Mouse (Mus musculus): ENCODE results near the gene Ctnna3. TPM values are rescaled to one million over a fixed set of nuclear protein-coding genes. Genes with fewer than 3 reads are reported as not detected.

Ctnna3 gene
- polyA plus RNA-seq, 1 experiment: 3.0 TPM

DNA sequence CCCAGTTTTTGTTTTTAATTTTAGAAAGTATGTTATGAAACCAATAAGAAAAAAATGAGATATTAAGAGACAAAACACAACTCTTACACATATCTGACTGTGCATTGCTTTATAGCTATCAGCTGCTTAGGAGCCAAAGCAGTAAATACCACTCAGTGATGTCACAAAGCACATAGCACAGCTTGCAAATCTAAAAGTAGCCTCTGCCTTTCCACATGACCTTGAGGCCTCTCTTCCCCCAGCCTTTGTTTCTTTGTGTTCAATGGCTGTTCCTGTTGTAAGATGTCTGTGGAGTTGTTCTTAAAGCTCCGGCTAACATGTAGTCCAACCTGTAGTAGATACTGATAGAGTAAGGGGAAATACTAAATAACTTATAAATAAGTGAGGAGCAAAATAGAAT, 590.4 kb downstream of the Ctnna3 start:
- H3K27ac ChIP-seq (ENCODE audit: insufficient read depth, low read length): no peak overlapping the region
- no peak for DNase-seq
- 90% methylated on average over 1 of the region's 1 CpGs for WGBS
- TF ChIP-seq CTCF (IDR thresholded peaks at IDR 0.05; ENCODE audit: borderline replicate concordance, insufficient read depth, low read depth, low read length): no peak
- no peak for TF ChIP-seq POLR2A (IDR thresholded peaks at IDR 0.05; ENCODE audit: borderline replicate concordance, insufficient read depth, low read length)
- no peak overlapping the region for H3K4me3 ChIP-seq (replicated peaks; ENCODE audit: insufficient read depth, low read depth, low read length)
- no peaks in the 10 kb centered on the region for H3K27me3 ChIP-seq (ENCODE audit: control insufficient read depth, insufficient read depth, low read length)
- H3K4me1 ChIP-seq (ENCODE audit: control insufficient read depth, insufficient read depth, low read length): peaks cover 3% of the 10 kb centered on the region; the same call in 1 of the 2 replicates

DNA sequence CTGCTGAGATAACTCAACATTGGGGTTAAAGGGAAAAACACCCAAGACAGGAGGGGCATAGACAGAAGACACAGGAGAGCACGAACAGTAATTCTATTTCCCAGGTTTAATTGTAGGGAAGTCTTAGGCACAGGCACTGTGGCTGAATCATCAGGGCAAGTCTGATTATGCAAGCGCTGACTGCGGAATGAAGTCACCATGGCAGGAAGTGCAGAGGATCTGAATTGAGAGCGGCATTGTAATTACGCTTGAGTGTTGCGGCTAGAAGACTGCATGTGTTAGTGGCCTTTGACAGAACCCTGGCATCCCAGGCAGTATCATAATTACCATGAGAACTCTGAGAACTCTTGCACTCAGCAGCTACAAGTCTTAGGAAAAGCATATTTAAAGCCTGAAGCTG, 593.4 kb downstream of the Ctnna3 start:
- Histone ChIP-seq H3K27ac (ENCODE audit: insufficient read depth, low read length) (no peak overlapping the region), H3K4me3 (replicated peaks; ENCODE audit: insufficient read depth, low read depth, low read length) (no peak overlapping the region)
- WGBS: 36% methylated on average over 6 of the region's 6 CpGs

DNA sequence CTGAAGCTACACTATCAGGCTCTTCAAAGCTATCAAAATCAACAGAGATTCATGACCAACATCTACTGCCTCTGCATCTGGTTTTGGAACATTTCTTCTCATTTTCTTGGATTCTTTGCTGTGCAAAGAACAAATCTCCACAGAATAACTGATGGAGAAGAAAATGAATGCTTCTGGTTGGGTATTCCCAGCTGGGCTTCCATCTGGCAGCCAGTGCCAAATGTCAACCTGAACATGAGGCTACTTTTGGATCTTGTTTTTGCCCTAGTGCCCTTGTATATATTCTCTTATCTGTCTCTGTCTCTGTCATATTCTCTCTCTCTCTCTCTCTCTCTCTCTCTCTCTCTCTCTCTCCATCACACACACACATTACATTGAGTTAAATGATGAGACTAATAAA, 601.0 kb downstream of the Ctnna3 start:
- H3K27me3 ChIP-seq (ENCODE audit: control insufficient read depth, insufficient read depth, low read length): no peaks in the 10 kb centered on the region
- peaks cover 7% of the 10 kb centered on the region; the same call in 1 of the 2 replicates for H3K4me1 ChIP-seq (ENCODE audit: control insufficient read depth, insufficient read depth, low read length)

More for the DNA sequence above, 593.4 kb downstream of the Ctnna3 start:
- TF ChIP-seq POLR2A (IDR thresholded peaks at IDR 0.05; ENCODE audit: borderline replicate concordance, insufficient read depth, low read length) (no peak), CTCF (IDR thresholded peaks at IDR 0.05; ENCODE audit: borderline replicate concordance, insufficient read depth, low read depth, low read length) (no peak)
- Histone ChIP-seq H3K27me3 (ENCODE audit: control insufficient read depth, insufficient read depth, low read length) (no peaks in the 10 kb centered on the region), H3K4me1 (ENCODE audit: control insufficient read depth, insufficient read depth, low read length) (peaks cover 7% of the 10 kb centered on the region; the same call in 1 of the 2 replicates)
- DNase-seq: peak; percentile 46 to 62

DNA sequence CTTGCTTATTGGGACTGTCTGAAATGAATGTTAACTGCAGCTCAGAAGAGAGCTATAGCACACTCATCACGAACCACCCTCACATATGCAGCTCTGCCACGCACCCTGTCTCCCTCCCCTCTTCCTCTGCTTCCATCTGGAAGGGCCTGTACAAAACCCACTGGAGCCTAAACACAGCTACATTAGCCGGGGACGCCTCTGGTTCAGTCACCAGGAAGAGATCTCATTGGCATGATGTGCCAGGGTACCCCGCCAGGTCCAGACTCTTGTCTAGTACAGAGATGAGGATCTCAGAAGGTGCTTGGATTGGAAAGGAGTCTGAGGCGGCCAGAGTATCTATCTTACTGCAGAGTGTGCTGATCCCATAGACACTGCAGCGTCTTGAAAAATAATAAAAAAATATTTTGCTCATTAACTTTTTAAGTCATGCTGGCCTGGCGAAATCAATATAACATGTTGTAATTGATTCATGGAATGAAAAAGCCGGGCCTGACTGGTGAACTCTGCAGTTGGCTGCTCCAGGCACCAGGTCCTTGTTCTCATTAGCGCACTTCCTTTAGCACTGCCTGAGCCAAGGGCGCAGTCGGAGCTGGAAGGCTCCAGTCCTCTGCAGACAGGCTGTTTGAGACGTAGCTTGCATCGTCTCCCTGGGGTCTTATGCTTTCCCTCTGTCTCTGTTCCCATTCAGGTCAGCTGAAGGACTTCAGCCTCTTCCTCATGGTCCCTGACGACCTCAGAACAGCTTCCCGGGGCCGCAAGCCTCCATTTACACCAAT, 610.0 kb downstream of the Ctnna3 start:
- peak overlapping the region; percentile 29 for H3K4me3 ChIP-seq (replicated peaks; ENCODE audit: insufficient read depth, low read depth, low read length)
- peak overlapping the region; percentile 84 for H3K27ac ChIP-seq (ENCODE audit: insufficient read depth, low read length)
- DNase-seq: peak; percentile 87 to 92
- WGBS: 11% methylated on average over 17 of the region's 17 CpGs
- TF ChIP-seq POLR2A (IDR thresholded peaks at IDR 0.05; ENCODE audit: borderline replicate concordance, insufficient read depth, low read length) (no peak), CTCF (IDR thresholded peaks at IDR 0.05; ENCODE audit: borderline replicate concordance, insufficient read depth, low read depth, low read length) (no peak)
- H3K27me3 ChIP-seq (ENCODE audit: control insufficient read depth, insufficient read depth, low read length): no peaks in the 10 kb centered on the region
- peaks cover 26% of the 10 kb centered on the region; the same call in 1 of the 2 replicates for H3K4me1 ChIP-seq (ENCODE audit: control insufficient read depth, insufficient read depth, low read length)

More for the DNA sequence above, 601.0 kb downstream of the Ctnna3 start:
- Histone ChIP-seq H3K27ac (ENCODE audit: insufficient read depth, low read length) (no peak overlapping the region), H3K4me3 (replicated peaks; ENCODE audit: insufficient read depth, low read depth, low read length) (no peak overlapping the region)
- no peak for TF ChIP-seq POLR2A (IDR thresholded peaks at IDR 0.05; ENCODE audit: borderline replicate concordance, insufficient read depth, low read length)
- no peak for TF ChIP-seq CTCF (IDR thresholded peaks at IDR 0.05; ENCODE audit: borderline replicate concordance, insufficient read depth, low read depth, low read length)
- peak; percentile 52 to 73 for DNase-seq

DNA sequence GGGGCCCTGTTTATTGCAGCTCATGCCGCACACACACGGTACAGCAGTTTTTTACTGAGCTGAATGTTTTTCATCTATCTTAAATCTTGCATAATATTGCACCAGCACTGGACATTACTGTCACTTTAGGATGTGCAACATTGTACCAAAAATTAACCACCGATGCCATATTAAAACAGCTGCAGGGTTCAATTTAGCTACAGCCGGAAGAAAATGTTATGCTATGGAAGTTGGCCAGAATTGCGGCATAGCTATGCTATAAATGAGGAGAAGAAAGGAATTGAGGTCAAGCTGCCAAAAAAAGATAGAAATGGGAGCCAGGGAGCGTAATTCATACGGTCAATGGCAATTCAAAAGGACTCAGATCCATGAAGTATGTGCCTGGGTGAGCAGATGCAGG, 611.3 kb downstream of the Ctnna3 start:
- H3K4me3 ChIP-seq (replicated peaks; ENCODE audit: insufficient read depth, low read depth, low read length): no peak overlapping the region
- no peaks in the 10 kb centered on the region for H3K27me3 ChIP-seq (ENCODE audit: control insufficient read depth, insufficient read depth, low read length)
- H3K4me1 ChIP-seq (ENCODE audit: control insufficient read depth, insufficient read depth, low read length): peaks cover 26% of the 10 kb centered on the region; the same call in 1 of the 2 replicates
- DNase-seq: peak in 1 of 2 experiments; percentile 74
- TF ChIP-seq POLR2A (IDR thresholded peaks at IDR 0.05; ENCODE audit: borderline replicate concordance, insufficient read depth, low read length): no peak
- no peak for TF ChIP-seq CTCF (IDR thresholded peaks at IDR 0.05; ENCODE audit: borderline replicate concordance, insufficient read depth, low read depth, low read length)
- no peak overlapping the region for H3K27ac ChIP-seq (ENCODE audit: insufficient read depth, low read length)
- 12% methylated on average over 7 of the region's 7 CpGs for WGBS

DNA sequence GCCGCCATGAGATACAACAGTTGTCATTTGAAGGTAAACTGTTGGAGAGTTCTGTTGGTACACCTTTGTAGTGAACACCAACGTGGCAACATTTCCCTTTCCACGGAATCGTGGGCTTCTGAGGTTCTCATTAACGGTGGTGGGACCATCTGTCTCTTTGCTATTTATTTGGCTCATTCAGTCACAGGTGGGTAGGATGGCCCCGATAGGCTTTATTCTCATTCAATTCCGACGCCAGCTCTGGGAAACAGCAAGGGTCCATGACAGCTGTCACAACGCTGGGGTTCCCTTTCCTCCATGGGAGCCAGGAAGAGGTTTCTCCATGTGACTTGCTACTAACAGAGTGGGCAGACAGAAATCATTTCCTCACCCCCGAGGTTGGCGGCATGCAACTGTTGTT, 612.0 kb downstream of the Ctnna3 start:
- H3K27ac ChIP-seq (ENCODE audit: insufficient read depth, low read length): no peak overlapping the region
- 14% methylated on average over 11 of the region's 11 CpGs for WGBS

DNA sequence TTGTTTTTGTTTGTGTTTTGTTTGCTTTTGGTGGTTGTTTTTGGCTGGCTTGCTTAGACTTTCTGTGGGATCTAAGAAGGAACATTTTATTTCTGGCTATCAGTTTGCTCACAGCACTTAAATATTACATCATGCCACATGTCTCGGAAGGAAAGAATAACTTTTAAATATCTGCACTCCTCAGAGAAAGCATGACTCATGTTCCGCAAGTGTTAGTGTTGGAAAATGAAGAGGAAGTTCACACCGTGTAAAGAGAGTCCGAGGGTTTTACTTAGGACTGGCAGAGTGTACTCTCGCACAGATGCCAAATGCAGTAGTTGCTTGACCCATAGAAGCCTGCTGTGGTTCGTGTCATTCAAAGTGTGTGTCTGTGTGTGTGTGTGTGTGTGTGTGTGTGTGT, 619.3 kb downstream of the Ctnna3 start:
- no peaks in the 10 kb centered on the region for H3K27me3 ChIP-seq (ENCODE audit: control insufficient read depth, insufficient read depth, low read length)
- TF ChIP-seq POLR2A (IDR thresholded peaks at IDR 0.05; ENCODE audit: borderline replicate concordance, insufficient read depth, low read length) (no peak), CTCF (IDR thresholded peaks at IDR 0.05; ENCODE audit: borderline replicate concordance, insufficient read depth, low read depth, low read length) (no peak)
- DNase-seq: no peak
- H3K4me3 ChIP-seq (replicated peaks; ENCODE audit: insufficient read depth, low read depth, low read length): no peak overlapping the region
- no peak overlapping the region for H3K27ac ChIP-seq (ENCODE audit: insufficient read depth, low read length)
- 38% methylated on average over 6 of the region's 6 CpGs for WGBS
- peaks cover 26% of the 10 kb centered on the region for H3K4me1 ChIP-seq (ENCODE audit: control insufficient read depth, insufficient read depth, low read length)

More for the DNA sequence above, 612.0 kb downstream of the Ctnna3 start:
- TF ChIP-seq CTCF (IDR thresholded peaks at IDR 0.05; ENCODE audit: borderline replicate concordance, insufficient read depth, low read depth, low read length): no peak
- TF ChIP-seq POLR2A (IDR thresholded peaks at IDR 0.05; ENCODE audit: borderline replicate concordance, insufficient read depth, low read length): no peak
- Histone ChIP-seq H3K4me1 (ENCODE audit: control insufficient read depth, insufficient read depth, low read length) (peaks cover 26% of the 10 kb centered on the region; the same call in 1 of the 2 replicates), H3K4me3 (replicated peaks; ENCODE audit: insufficient read depth, low read depth, low read length) (no peak overlapping the region), H3K27me3 (ENCODE audit: control insufficient read depth, insufficient read depth, low read length) (no peaks in the 10 kb centered on the region)
- peak; percentile 81 to 91 for DNase-seq

DNA sequence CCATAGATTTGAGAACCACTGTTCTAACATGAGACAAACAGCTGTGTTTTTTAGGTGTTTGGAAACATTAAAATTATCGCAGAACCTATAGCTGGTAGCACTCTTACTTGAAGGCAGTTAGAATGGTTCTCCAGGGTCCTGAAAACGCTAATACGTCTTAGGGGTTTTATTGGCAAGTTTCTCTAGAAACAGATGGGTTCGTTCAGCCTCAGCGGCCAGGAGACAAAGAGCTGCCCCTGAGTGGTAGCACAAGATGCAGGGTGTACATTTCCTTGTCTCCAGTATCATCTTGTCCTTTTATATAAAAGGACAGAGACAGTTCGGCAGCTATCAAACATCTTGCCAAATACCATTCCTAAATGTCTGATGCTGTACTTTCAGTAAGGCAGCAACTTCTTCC, 620.0 kb downstream of the Ctnna3 start:
- Histone ChIP-seq H3K4me3 (replicated peaks; ENCODE audit: insufficient read depth, low read depth, low read length) (no peak overlapping the region), H3K27ac (ENCODE audit: insufficient read depth, low read length) (no peak overlapping the region), H3K4me1 (ENCODE audit: control insufficient read depth, insufficient read depth, low read length) (peaks cover 26% of the 10 kb centered on the region), H3K27me3 (ENCODE audit: control insufficient read depth, insufficient read depth, low read length) (no peaks in the 10 kb centered on the region)
- 11% methylated on average over 6 of the region's 6 CpGs for WGBS
- TF ChIP-seq CTCF (IDR thresholded peaks at IDR 0.05; ENCODE audit: borderline replicate concordance, insufficient read depth, low read depth, low read length): no peak
- no peak for TF ChIP-seq POLR2A (IDR thresholded peaks at IDR 0.05; ENCODE audit: borderline replicate concordance, insufficient read depth, low read length)
- no peak for DNase-seq
